Mouse (Mus musculus) induced T-regulatory cell, adult 2 months (primary cell): ENCODE measurements around the gene Scamp2.

Experiments
- DNase-seq: peaks from one replicate; pipeline ENCODE4 v3.0.0-alpha.2; 2012; ENCODE audit warnings: low read depth

Gene Scamp2

DNA sequence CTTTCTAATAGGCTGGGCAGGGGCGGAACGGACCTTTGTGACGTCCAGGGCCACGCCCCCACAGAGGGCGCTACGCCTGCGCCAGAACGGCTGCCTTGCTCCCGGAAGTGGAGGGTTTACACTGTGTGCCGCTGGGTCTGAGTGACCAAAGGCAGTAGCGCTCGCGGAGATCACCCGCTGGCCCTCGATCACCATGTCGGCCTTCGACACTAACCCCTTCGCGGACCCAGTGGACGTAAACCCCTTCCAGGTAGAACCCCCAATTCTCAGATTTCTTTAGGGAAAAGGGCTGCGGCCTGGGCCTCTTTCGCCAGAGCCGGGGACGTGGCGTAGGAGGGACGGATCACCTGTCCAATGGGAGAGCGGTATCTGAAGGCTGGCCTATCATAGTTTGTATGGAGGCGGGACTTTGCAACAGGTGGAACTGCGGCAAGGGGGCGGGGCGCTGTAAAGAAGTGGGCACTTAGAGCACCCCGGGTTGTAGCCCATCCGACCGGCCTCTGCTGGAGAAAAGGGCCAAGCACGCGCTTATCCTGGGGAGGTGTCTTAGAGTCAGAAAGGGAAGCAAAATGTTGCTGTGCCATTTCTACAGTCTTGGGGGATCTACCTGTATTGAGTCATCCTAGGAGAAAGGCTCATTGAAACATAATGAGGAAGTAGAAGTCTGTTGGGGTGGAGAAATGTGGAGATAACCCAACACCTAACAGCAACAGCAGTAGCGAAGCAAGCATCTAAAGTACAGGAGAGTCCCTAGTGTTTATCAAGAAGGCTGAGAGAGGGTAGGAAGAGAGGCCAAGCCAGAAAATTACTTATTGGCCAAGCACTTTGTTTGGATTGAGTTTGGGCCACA, at the start of gene Scamp2:
Gene Scamp2 (plus strand): TSS at position 83 of the 850 bp plus-strand sequence.
- peak; percentile 96 for DNase-seq

GRCm38 (mm10) chr9:57517113-57517512, 43.6 kb upstream of the Scamp2 start:
- peak; percentile 91 for DNase-seq

DNA sequence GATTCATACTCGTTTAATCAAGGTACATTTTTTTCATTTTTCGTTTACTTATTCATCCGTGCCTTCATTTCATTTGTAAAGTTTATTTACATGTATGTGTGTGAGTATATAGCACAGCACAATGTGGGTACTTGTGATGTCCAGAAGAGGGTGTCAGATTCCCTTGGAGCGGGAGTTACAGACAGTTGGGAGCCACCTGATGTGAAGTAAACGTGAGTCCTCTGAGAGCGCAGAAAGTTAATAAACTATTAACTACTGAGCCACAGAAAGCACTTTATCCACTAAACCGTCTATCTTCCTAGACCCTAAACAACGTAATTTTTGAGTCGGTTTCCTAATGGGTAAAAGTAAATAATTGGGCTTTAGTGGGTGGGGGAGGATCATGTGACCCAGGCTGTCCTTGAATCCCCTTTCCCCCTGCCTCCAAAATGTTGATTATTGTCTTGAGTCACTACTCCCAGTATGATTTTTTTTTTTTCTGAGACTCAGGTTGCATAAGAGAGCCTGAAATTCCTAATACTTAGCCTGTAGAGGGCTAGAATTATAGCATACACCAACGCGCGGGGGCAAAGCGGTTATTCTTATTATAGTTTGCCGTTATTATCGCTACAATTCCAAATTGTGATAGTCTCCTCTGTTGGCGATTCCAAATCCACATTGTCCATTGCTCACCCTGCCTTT, 40.2 kb upstream of the Scamp2 start:
- DNase-seq: no peak

DNA sequence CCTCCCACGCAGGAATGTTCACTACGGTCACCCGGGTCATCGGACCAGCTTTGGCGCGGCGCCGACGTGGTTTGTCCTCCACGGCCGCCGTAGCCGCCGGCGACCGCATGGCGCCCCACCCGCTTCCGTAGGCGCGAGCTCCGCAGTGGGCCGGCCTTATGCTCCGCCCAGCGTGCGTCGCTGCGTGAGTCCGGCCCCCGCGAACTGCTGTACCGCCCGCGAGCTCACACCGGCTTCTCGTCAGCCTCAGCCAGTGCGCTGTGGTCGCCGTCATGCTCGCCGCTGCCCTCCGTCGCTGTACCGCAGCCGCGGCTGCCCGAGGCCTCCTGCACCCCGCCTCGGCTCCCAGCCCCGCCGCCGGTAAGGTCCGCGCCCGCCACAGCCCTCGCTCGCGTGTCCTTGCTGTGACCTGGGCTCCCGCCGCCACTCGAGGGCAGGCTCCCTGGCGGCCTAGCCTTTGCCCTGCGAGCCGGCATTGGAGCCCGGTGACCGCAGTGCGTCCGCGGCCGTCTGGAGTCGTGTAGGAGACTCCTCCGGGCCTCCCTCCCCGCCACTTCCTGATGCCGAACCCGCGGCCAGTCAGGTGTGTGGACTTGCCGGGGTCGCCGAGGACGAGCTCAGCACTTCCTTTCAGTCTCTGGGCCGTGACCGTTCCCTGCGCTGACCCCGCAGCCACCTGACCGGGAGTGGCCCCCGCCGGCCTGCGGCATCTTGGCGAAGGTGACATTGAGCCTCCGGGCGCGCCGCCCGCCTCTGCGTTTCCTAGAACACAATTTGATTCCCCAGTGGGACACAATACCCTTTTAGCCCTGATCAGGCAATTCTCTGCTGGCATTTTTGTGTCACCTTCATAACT, 39.5 kb upstream of the Scamp2 start, which contains the start of gene Cox5a:
Gene Cox5a (plus strand): TSS at position 219 of the 856 bp plus-strand sequence.
- DNase-seq: peak; percentile 94

- peak; percentile 51 for DNase-seq
Measured at GRCm38 (mm10) chr9:57522114-57522860, 38.5 kb upstream of the Scamp2 start.

- no peak for DNase-seq
Measured at GRCm38 (mm10) chr9:57522861-57523246, 37.9 kb upstream of the Scamp2 start.

DNA sequence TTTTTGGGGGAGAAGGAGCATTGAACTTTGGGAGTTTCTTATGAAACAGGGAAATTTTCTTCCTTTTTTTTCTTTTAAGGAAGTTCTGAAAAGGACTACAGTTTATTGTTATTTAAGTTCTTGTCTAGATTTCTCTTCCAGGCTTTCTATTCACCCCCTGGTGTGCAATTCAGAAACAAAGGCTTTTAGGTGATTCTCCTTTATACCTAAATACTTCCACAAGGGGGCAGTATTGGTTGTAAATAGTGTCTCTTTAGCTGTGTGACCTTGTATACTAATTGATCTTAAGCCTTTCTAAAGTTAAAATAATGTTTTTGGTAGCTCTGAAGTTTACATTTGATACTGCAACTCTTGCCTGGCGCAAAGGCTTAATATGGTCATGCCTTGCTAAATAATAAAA, 37.0 kb upstream of the Scamp2 start:
- DNase-seq: peak; percentile 88

GRCm38 (mm10) chr9:57524439-57524838, 36.3 kb upstream of the Scamp2 start:
- DNase-seq: no peak

DNA sequence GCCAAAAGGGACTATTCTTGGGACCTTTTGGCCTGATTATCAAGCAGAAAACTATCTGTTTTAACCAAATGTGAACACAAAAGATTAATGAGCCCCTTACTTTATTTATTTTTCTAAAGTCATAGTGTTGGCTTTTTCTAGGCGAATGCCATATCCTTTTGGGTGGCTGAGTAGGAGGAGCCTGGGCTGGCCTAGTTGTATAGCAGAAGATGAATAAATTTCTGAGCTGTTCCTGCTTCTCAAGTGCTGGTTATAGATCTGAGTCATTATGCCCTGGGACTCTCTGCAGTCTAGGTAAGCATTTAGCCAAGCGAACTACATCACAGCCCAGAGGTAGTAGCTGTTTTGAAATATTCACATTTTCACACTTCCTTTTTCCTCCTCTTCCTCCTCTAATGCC, 35.2 kb upstream of the Scamp2 start:
- DNase-seq: no peak

GRCm38 (mm10) chr9:57526435-57526834, 34.3 kb upstream of the Scamp2 start:
- no peak for DNase-seq

DNA sequence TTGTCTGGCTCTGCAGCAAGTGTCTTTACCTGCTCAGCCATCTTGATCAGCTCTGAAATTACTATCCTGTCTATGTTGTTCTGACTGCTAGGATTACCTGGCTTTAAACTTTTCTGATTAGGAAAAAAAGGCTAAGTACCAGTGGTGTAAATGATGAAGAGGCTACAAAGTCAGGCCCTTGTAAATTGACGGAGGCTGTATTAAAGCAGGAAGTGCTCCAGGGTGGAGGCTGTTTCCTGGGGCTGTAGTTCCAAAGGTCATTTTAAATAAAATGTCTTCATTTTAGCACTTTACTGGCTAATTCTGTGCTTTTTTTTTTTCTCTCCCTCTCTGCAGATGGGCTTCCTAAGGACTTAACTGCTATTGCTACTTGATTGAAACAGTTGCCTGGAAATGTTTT, 28.8 kb upstream of the Scamp2 start:
- no peak for DNase-seq

- no peak for DNase-seq
Measured at GRCm38 (mm10) chr9:57536362-57536761, 24.4 kb upstream of the Scamp2 start.

DNA sequence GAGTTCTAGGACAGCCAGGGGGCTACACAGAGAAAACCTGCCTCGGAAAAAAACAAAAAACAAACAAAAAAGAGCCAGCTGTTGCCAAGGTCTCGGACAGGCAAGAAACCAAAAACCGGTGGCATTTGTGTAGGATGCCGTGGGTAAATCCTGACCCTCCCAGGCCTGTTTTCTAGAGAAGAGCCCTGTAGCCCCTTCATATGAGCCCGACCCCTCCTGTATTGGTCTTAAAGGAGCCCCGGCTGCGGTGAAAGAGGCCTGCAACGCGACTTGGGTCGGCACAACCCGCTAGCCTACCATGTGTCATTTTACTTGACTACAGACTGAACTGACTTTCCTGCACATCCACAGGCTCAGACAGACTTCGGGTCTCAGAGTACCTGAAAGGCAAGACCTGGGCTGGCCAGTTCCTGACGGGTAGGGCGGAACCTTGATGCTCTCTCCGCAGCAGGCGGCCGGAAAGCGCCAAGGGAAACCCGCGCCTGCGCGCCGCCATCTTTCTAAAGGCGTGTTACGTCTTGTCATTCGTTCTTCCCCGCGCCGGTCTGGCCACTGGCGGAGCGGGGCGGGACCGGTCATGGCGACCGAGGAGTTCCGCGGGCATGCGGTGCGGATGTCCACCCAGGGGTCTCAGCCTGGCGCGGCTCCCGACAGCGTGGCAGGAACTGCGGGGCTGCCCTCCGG, 23.6 kb upstream of the Scamp2 start, which contains the start of gene Fam219b:
Gene Fam219b (plus strand): TSS at position 485 of the 684 bp plus-strand sequence.
- DNase-seq: peak; percentile 92

- DNase-seq: no peak
Measured at GRCm38 (mm10) chr9:57537728-57538181, 23.0 kb upstream of the Scamp2 start.

GRCm38 (mm10) chr9:57539550-57539949, 21.2 kb upstream of the Scamp2 start:
- DNase-seq: no peak

DNA sequence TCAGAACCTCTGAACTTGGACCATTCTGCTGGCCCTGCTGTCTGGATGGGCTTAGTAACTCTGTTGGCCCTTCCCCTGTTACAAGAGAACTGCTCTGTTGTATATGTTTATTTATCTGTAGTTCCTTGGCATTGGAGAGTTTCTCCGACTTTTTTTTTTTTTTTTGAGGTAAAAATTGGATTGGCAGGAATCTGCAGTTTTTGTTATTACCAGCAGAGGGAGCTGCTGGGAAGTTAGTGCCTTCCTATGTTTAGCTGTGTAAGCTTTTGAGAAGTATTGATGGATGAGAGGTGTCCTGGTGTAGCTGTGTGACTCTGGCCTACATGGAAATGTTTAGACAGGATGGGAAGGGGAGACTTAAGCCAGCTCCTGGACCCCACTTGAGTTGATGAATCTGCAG, 19.4 kb upstream of the Scamp2 start:
- peak; percentile 82 for DNase-seq

DNA sequence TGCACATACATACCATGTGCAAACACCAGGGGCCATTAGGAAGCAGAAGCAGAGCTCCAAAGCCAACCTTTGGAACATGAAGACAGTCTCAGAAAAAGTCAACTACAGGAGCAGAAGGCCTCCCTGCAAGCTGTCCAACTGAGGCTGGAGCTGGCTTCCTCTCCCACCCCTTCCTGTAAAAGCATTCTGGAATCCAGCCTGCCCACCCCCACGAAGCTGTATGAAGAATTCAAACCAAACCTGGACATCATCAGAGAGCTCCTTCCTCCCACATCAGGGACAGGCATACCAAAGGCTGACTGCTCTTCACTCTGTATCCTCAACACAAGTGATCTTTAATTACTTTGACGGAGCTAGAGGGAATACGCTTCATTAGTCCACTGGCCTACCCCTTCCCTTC, 16.8 kb upstream of the Scamp2 start:
- no peak for DNase-seq

DNA sequence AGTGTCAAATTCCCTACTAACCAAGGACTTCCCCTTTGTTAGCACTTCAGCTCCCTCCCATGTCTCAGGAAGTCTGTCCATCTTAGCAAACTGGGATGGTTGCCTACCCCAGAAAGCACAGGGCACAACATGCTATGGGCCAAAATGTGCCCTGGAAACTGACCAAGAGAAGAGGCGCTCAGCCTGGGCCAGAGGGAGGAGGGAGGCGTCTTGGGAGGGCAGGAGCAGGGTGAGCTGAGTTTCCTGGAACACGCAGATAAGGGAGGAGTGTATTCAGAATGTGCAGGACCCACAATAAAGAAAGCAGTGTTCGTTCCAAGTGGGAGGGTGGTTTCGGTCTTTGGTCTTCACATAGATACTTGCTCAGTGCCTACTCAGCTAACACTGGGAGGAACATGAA, 13.5 kb upstream of the Scamp2 start:
- DNase-seq: no peak

DNA sequence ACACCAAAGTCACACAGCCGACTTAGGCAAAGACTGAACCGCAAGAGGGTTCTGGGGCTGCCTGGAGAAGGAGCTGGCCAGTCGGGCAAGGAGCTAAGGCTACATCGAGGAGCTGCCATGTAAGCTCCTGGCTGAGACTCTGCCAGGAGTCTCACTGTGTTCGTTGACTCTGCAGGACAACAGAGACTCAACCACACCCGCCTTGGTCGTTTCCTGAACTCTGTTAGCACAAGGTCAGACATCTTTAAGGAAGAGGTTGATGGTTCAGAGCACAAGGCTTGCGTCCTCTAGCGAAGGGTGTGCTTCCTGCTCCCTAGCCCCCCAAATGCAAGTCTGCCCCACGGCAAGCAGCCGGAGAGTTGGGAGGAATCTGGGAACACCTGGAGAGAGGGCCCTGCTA, 12.9 kb upstream of the Scamp2 start:
- DNase-seq: no peak

DNA sequence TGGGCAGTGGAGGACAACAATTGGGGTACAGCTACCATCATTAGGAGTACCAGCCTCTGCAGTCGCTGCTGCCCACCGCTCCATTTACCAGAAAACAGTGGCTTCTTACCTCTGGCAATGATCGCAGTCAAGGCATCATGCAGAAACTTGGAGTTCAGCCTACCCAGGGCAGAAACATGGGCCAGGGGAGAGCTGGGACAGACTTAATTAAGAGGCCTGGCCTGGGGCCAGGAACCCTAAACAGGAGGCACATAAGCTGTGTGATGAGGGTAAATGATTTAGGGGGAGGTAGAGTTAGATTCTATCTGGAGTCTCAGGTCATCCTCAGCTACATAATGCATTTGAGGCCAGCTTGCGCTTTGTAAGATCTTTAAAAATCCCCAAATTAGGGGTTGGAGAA, 11.6 kb upstream of the Scamp2 start:
- no peak for DNase-seq
